Mouse (Mus musculus): Measurements from ENCODE around the gene Cwc22. TPM values are rescaled to one million over a fixed set of nuclear protein-coding genes. Genes with fewer than 3 reads are reported as not detected.

The Cwc22 gene
- polyA plus RNA-seq, 1 experiment from 2014 or later, result 8.8 TPM

DNA sequence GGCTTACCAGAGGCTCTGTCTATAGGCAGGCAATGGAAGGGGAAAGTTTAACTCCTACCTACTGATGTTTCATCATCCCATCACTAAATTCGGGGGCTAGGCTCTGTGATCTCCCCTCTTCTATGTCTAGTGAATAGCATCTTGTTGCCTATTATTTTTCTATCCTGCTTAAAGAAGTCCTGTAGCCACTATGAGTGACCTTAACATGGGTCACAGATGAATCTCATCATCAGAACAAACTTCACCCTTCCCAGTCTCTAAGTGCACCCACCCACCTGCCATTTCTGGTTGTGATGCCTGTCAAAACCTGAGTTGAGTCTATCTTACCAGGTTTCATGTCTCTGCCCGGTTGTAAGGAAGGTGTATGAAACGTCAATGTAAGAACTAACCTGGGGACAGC is 14.5 kb upstream of the Cwc22 start:
- no peak overlapping the region for H3K4me2 ChIP-seq (replicated peaks; ENCODE audit: low read depth)
- 91% methylated on average over 3 of the region's 3 CpGs for WGBS
- no peak overlapping the region for H3K4me3 ChIP-seq (ENCODE audit: low read depth, low read length)

GRCm38 (mm10) chr2:77959341-77959740 is 13.2 kb upstream of the Cwc22 start:
- no peak for TF ChIP-seq CTCF (IDR thresholded peaks at IDR 0.05; ENCODE audit: low read depth)
- Histone ChIP-seq H3K9ac (ENCODE audit: low read depth, low read length) (no peak overlapping the region), H3K36me3 (ENCODE audit: control insufficient read depth, insufficient read depth) (no peaks in the 10 kb centered on the region), H3K4me3 (ENCODE audit: low read depth, low read length) (no peak overlapping the region), H3K4me1 (replicated peaks; ENCODE audit: control insufficient read depth, insufficient read depth, low read length) (no peaks in the 10 kb centered on the region), H3K27ac (ENCODE audit: low read depth, low read length) (no peak overlapping the region), H3K4me2 (replicated peaks; ENCODE audit: low read depth) (no peak overlapping the region), H3K27me3 (replicated peaks; ENCODE audit: control insufficient read depth, insufficient read depth, low read length) (no peaks in the 10 kb centered on the region), H3K9me3 (ENCODE audit: control insufficient read depth) (no peaks in the 10 kb centered on the region)
- WGBS, result 81% methylated on average over 1 of the region's 1 CpGs
- no peak for ATAC-seq

More for the DNA sequence above, 14.5 kb upstream of the Cwc22 start:
- H3K27ac ChIP-seq (ENCODE audit: low read depth, low read length), result no peak overlapping the region
- no peaks in the 10 kb centered on the region for H3K9me3 ChIP-seq (ENCODE audit: control insufficient read depth)
- no peaks in the 10 kb centered on the region for H3K4me1 ChIP-seq (replicated peaks; ENCODE audit: control insufficient read depth, insufficient read depth, low read length)
- H3K9ac ChIP-seq (ENCODE audit: low read depth, low read length), result no peak overlapping the region
- TF ChIP-seq CTCF (IDR thresholded peaks at IDR 0.05; ENCODE audit: low read depth), result no peak
- H3K36me3 ChIP-seq (ENCODE audit: control insufficient read depth, insufficient read depth), result no peaks in the 10 kb centered on the region
- no peak for ATAC-seq
- no peaks in the 10 kb centered on the region for H3K27me3 ChIP-seq (replicated peaks; ENCODE audit: control insufficient read depth, insufficient read depth, low read length)

- Histone ChIP-seq H3K27ac (ENCODE audit: low read depth, low read length) (no peak overlapping the region), H3K27me3 (replicated peaks; ENCODE audit: control insufficient read depth, insufficient read depth, low read length) (no peaks in the 10 kb centered on the region), H3K9ac (ENCODE audit: low read depth, low read length) (no peak overlapping the region), H3K4me3 (ENCODE audit: low read depth, low read length) (no peak overlapping the region), H3K4me2 (replicated peaks; ENCODE audit: low read depth) (no peak overlapping the region), H3K9me3 (ENCODE audit: control insufficient read depth) (no peaks in the 10 kb centered on the region), H3K4me1 (replicated peaks; ENCODE audit: control insufficient read depth, insufficient read depth, low read length) (no peaks in the 10 kb centered on the region), H3K36me3 (ENCODE audit: control insufficient read depth, insufficient read depth) (no peaks in the 10 kb centered on the region)
- no peak for TF ChIP-seq CTCF (IDR thresholded peaks at IDR 0.05; ENCODE audit: low read depth)
- WGBS, result 88% methylated on average over 6 of the region's 6 CpGs
- ATAC-seq, result no peak
These were observed 5.3 kb upstream of the Cwc22 start for GRCm38 (mm10) chr2:77951415-77951913.

DNA sequence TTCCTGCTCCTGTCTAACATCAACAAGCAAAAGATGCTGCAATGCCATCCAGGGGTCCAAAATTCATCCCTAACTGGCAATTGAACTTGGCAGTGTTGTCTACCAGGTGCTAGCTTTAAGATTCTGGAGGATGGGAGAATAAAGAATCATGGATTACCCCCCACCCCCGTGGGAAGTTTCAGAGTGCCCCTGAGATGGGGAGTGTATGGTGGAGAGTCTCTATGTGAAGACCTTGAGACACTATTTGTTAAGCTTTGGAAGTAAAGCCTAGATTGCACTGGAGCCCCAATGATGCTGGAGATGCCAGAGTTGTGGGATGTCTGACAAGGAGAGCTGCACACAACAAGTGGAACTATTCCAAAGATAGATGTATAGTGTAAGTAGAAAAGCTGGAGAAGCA is 3.9 kb upstream of the Cwc22 start:
- Histone ChIP-seq H3K27me3 (replicated peaks; ENCODE audit: control insufficient read depth, insufficient read depth, low read length) (no peaks in the 10 kb centered on the region), H3K9me3 (ENCODE audit: control insufficient read depth) (no peaks in the 10 kb centered on the region), H3K9ac (ENCODE audit: low read depth, low read length) (no peak overlapping the region), H3K27ac (ENCODE audit: low read depth, low read length) (no peak overlapping the region), H3K4me1 (replicated peaks; ENCODE audit: control insufficient read depth, insufficient read depth, low read length) (peaks cover 1% of the 10 kb centered on the region; the same call in 1 of the 2 replicates), H3K36me3 (ENCODE audit: control insufficient read depth, insufficient read depth) (no peaks in the 10 kb centered on the region), H3K4me3 (ENCODE audit: low read depth, low read length) (no peak overlapping the region), H3K4me2 (replicated peaks; ENCODE audit: low read depth) (no peak overlapping the region)
- no peak for TF ChIP-seq CTCF (IDR thresholded peaks at IDR 0.05; ENCODE audit: low read depth)
- 63% methylated on average over 1 of the region's 1 CpGs for WGBS
- ATAC-seq, result no peak

- H3K9ac ChIP-seq (ENCODE audit: low read depth, low read length), result no peak overlapping the region
- no peaks in the 10 kb centered on the region for H3K9me3 ChIP-seq (ENCODE audit: control insufficient read depth)
- H3K27ac ChIP-seq (ENCODE audit: low read depth, low read length), result no peak overlapping the region
- ATAC-seq, result no peak
- no peak overlapping the region for H3K4me2 ChIP-seq (replicated peaks; ENCODE audit: low read depth)
- TF ChIP-seq CTCF (IDR thresholded peaks at IDR 0.05; ENCODE audit: low read depth), result no peak
- no peaks in the 10 kb centered on the region for H3K27me3 ChIP-seq (replicated peaks; ENCODE audit: control insufficient read depth, insufficient read depth, low read length)
- no peaks in the 10 kb centered on the region for H3K36me3 ChIP-seq (ENCODE audit: control insufficient read depth, insufficient read depth)
- H3K4me3 ChIP-seq (ENCODE audit: low read depth, low read length), result no peak overlapping the region
- WGBS, result 82% methylated on average over 1 of the region's 1 CpGs
- peaks cover 7% of the 10 kb centered on the region for H3K4me1 ChIP-seq (replicated peaks; ENCODE audit: control insufficient read depth, insufficient read depth, low read length)
These were observed 3.3 kb upstream of the Cwc22 start for GRCm38 (mm10) chr2:77949521-77949920.

- Histone ChIP-seq H3K36me3 (ENCODE audit: control insufficient read depth, insufficient read depth) (no peaks in the 10 kb centered on the region), H3K4me3 (ENCODE audit: low read depth, low read length) (no peak overlapping the region), H3K4me1 (replicated peaks; ENCODE audit: control insufficient read depth, insufficient read depth, low read length) (peaks cover 10% of the 10 kb centered on the region), H3K27me3 (replicated peaks; ENCODE audit: control insufficient read depth, insufficient read depth, low read length) (no peaks in the 10 kb centered on the region), H3K4me2 (replicated peaks; ENCODE audit: low read depth) (no peak overlapping the region), H3K9me3 (ENCODE audit: control insufficient read depth) (no peaks in the 10 kb centered on the region), H3K9ac (ENCODE audit: low read depth, low read length) (no peak overlapping the region), H3K27ac (ENCODE audit: low read depth, low read length) (no peak overlapping the region)
- ATAC-seq, result no peak
- no peak for TF ChIP-seq CTCF (IDR thresholded peaks at IDR 0.05; ENCODE audit: low read depth)
- 86% methylated on average over 2 of the region's 2 CpGs for WGBS
These were observed 2.7 kb upstream of the Cwc22 start for GRCm38 (mm10) chr2:77948921-77949320.

- Histone ChIP-seq H3K4me2 (replicated peaks; ENCODE audit: low read depth) (no peak overlapping the region), H3K27ac (ENCODE audit: low read depth, low read length) (no peak overlapping the region), H3K9ac (ENCODE audit: low read depth, low read length) (no peak overlapping the region), H3K27me3 (replicated peaks; ENCODE audit: control insufficient read depth, insufficient read depth, low read length) (no peaks in the 10 kb centered on the region), H3K4me3 (ENCODE audit: low read depth, low read length) (no peak overlapping the region), H3K9me3 (ENCODE audit: control insufficient read depth) (no peaks in the 10 kb centered on the region), H3K36me3 (ENCODE audit: control insufficient read depth, insufficient read depth) (no peaks in the 10 kb centered on the region), H3K4me1 (replicated peaks; ENCODE audit: control insufficient read depth, insufficient read depth, low read length) (peaks cover 10% of the 10 kb centered on the region)
- WGBS, result 73% methylated on average over 1 of the region's 1 CpGs
- TF ChIP-seq CTCF (IDR thresholded peaks at IDR 0.05; ENCODE audit: low read depth), result no peak
- ATAC-seq, result no peak
These were observed 2.0 kb upstream of the Cwc22 start for GRCm38 (mm10) chr2:77948126-77948525.

All from intestine, postnatal 0 days (tissue).